ENCODE assay signal across 8 mouse cellular contexts in the genomic region with DNA sequence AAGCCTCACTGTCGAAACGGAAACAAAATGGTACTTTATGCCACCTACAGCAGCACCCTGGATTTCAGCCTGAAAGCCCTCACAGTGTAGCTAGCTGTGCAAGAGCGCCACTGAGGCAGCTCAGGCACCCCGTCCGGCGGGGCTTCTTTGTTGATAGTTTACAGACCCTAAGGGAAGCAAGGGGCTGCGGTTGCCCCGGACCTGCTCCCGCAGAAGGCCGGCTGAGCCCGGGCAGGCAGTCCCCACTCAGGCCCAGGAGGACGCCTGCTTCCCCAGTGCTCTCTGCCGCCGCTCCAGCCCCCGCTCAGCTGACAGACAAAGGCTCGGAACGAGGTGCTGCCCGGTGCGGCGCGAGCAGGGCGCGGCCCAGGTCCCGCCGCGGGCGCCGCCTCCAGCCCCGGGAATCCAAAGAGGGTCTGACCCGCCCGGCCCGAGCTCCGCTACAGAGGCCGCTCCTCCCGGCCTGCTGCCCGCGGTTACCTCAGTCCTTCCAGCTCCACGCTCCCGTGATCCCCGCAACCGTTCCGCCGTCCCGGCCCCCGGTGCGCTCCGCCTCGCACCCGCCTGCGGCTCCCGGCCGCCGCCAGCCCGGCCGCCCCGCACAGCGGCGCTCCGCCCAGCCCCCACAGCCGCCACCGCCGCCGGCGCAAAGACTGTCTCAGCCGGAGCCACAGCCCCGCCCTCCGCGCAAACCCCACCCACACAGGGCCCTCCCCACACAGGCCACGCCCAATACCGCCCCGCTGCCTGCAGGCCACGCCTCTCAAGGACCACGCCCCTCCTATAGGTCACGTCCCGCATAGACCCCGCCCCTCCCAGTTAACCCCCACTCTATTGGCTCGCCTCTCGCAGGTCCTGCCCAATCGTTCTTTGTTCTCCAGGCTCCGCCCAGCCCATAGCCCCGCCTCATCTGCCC. TPM values are rescaled to one million over a fixed set of nuclear protein-coding genes. Genes with fewer than 3 reads are reported as not detected.
A peak's percentile ranks its signal among the peaks of the same experiment; 100 is the strongest.
DNase-seq lines count a peak whose midpoint lies in the region; ATAC-seq and TF ChIP-seq lines count a peak whose summit lies in the region.

A gene (minus strand): TSS at position 654 of the 916 bp plus-strand sequence.

- peak; percentile 98 to 99 for DNase-seq in gastrocnemius, adult 8-10 months (ENCODE audit: low spot score in 2 of 2)
- DNase-seq in hindlimb bud, embryonic 11.5 days (ENCODE audit: extremely low spot score, low read depth, low spot score): peak; percentile 66
- DNase-seq in left cerebral cortex, adult 8-10 months (ENCODE audit: low spot score in 2 of 2): peak; percentile 93 to 98
- peak; percentile 99 for DNase-seq in right cerebral cortex, postnatal 10 days (ENCODE audit: low spot score in 2 of 2)
- peak; percentile 100 for DNase-seq in urinary bladder, postnatal 25 days (ENCODE audit: low spot score)

- TF ChIP-seq CTCF in cortical plate, adult 2 months (IDR thresholded peaks at IDR 0.05; ENCODE audit: extremely low read depth, insufficient read depth, low read length): no peak

- no peaks in the 10 kb centered on the region for H3K9me3 ChIP-seq in megakaryocyte, embryonic 14.5 days

- peaks cover 3% of the 10 kb centered on the region for H3K36me3 ChIP-seq in megakaryocyte, embryonic 14.5 days (replicated peaks; ENCODE audit: low read length)

- peak; percentile 87 for ATAC-seq in activated CD4-positive, CD25-positive, alpha-beta regulatory T cell, adult 4 months

- H3K27me3 ChIP-seq in megakaryocyte, embryonic 14.5 days (replicated peaks): peaks cover 17% of the 10 kb centered on the region

- no peak for TF ChIP-seq POLR2A in cortical plate, adult 2 months (IDR thresholded peaks at IDR 0.05; ENCODE audit: extremely low read depth, insufficient read depth, low read length)

- H3K27ac ChIP-seq in cortical plate, adult 2 months (ENCODE audit: insufficient read depth, low read length): peak within 1 kb of the TSS; percentile 95

- peak within 1 kb of the TSS; percentile 61 for H3K4me3 ChIP-seq in cortical plate, adult 2 months (ENCODE audit: insufficient read depth, low read length)
- peak within 1 kb of the TSS; percentile 95 for H3K4me3 ChIP-seq in megakaryocyte, embryonic 14.5 days (replicated peaks)

- peaks cover 10% of the 10 kb centered on the region for H3K4me1 ChIP-seq in cortical plate, adult 2 months (ENCODE audit: control insufficient read depth, insufficient read depth, low read length)
- H3K4me1 ChIP-seq in megakaryocyte, embryonic 14.5 days: peaks cover 14% of the 10 kb centered on the region

RNA-seq across cellular contexts. Expression of the gene that starts here (rescaled TPM):
- 1 to 10 TPM; 6.4 to 7.2 TPM for polyA plus RNA-seq in activated CD4-positive, CD25-positive, alpha-beta regulatory T cell, adult 4 months (2017; shearing (Covaris generic))
- 30.4 and 33.1 TPM in 2 replicates for polyA plus RNA-seq in cortical plate, adult 2 months (2012; rRNA removed)
- 10 to 100 TPM in 1 of 4 experiments, 1 to 10 TPM in 3; 5.8 to 14.1 (median 9.5) TPM for total RNA-seq in gastrocnemius, adult 8-10 months (2022)
- 10 to 100 TPM; 59.5 to 74.5 (median 66.3) TPM for total RNA-seq in left cerebral cortex, adult 8-10 months (2022)
- 1.1 and 1.2 TPM in 2 replicates for polyA plus RNA-seq in megakaryocyte, embryonic 14.5 days (2012; ENCODE audit: insufficient read depth, low replicate concordance)

Comparison
In these comparisons a context has a peak if more than half of its experiments do, and no peak if none do; other contexts are left out.
1. Peak in every context shown above with its lines: DNase-seq, ATAC-seq, H3K4me3 ChIP-seq and H3K27ac ChIP-seq.